Mouse (Mus musculus): Measurements from ENCODE around the gene Il5.
"Not testable (repeated sequence)": the region's sequence is repeated elsewhere in the genome, so short reads cannot be mapped to it uniquely, and the experiment has no call there.

Il5 gene

DNA sequence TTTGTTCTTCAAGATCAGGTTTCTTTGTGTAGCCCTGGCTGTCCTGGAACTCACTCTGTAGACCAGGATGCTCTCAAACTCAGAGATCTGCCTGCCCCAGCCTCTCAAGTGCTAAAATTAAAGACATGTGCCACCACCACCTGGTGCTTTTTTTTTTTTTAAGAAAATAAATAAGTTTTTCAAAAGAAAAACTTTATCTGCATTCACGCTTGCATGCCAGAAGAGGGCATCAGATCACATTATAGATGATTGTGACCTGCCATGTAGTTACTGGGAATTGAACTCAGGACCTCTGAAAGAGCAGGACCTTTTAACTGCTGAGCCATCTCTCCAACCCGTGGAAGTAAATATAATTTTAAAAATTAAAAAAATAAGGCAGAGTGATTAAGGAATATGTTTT, 24.7 kb downstream of the Il5 start:
- DNase-seq (ENCODE audit: low spot score): no peak

DNA sequence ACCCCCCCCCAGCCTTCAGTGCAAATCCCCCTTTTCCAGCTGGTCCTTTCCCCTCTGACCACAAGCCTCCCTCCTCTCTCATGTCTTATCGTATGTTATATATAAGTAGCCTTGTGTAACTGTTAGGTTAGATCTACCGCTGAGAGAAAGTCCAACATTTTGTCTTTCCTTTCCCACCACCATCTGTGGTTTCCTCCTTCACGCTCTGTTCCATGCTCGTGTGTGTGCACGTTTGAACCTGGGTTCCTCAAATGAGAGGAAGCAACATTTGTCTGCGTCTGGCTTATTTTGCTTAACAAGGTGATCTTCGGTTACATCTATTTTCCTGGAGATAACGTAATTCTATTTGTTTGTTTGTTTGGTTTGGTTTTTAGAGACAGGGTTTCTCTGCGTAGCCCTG, 27.4 kb downstream of the Il5 start:
- no peak for DNase-seq (ENCODE audit: low spot score)

DNA sequence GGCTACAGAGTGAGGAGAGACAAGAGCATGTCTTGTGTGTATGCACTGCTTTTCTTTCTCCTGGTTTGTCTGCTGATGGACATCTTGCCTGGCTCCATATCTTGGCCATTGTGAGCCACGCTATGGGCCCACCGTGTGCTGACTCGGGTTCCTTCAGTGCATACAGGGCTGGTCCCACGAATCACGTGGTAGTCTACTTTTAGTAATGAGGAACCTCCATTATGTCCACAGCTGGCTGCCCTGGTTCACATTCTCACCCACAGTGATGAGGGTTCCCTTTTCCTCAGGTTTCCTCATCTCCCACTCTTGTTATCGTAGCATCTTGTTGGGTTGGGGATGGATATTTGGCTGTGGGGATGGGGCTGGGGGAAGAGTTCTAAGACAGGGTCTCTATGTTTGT, 28.0 kb downstream of the Il5 start:
- no peak for DNase-seq (ENCODE audit: low spot score)

DNA sequence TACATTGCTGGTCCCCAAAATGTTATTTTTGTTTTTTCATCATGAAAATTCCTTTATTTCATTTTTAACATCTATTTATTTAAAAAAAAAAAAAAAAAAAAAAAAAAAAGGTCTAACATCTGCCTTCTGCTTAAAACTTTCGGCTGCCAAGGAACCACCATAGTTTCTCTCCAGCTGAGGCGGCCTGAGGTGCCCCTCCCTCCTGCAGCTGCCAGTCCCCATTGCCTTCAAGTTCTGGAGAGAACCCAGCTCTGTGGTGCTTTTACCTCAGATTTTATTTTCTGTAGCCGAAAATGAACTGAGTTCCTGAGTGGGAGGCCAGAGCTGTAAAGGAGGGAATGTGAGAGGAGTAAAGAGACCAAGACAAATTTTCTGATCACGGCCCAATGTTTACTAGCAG, 28.7 kb downstream of the Il5 start:
- no peak for DNase-seq (ENCODE audit: low spot score)

GRCm38 (mm10) chr11:53749716-53750352, 29.2 kb downstream of the Il5 start:
- no peak for DNase-seq (ENCODE audit: low spot score)

DNA sequence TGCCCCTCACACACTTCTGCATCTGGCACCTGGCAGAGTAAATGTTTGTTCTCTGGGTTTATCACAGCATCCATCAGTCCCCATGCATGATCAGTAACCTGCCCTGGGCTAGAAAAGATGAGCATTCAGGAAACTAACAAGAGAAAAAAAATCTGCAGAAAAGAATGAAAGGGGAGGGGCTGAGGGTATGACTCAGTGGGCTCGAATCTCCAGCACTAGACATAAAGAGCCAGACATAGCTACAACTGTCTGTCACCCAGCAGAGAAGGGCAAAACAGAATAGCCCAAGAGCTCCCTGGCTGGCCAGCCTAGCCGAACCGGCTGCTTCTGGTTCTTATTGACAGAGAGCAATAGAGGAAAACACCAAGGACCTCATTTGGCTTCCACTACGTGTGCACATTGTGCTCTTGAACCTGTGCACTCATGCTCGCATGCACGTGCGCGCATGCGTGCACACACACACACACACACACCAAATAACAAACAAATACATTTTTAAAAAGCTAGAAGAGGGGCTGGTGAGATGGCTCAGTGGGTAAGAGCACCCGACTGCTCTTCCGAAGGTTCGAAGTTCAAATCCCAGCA, 34.5 kb downstream of the Il5 start:
- DNase-seq (ENCODE audit: low spot score): no peak

GRCm38 (mm10) chr11:53757612-53758011, 37.0 kb downstream of the Il5 start:
- DNase-seq (ENCODE audit: low spot score): no peak

- DNase-seq (ENCODE audit: low spot score): not testable (repeated sequence)
Observed at GRCm38 (mm10) chr11:53758033-53758432, 37.4 kb downstream of the Il5 start.

GRCm38 (mm10) chr11:53758791-53759351, 38.3 kb downstream of the Il5 start:
- no peak for DNase-seq (ENCODE audit: low spot score)

- no peak for DNase-seq (ENCODE audit: low spot score)
Observed at GRCm38 (mm10) chr11:53759545-53760406, 39.2 kb downstream of the Il5 start.

DNA sequence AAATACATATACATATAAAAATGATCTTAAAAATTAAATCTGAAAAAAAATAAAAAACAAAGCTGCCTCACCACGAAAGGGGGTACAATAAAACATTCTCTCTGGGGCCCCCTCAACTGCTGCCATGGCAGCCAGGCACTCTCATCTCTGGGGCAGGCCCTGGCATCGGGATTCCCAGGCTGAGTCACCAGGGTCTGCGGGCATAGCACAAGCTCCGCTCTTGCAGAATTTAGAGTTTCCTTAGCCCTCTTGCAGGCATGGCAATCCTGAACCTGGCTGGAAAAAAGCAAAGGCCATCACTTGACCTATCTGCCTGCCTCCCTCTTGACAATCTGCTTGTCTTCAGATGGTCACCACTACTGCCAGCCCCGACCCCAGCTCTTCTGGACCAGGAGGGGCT, 40.7 kb downstream of the Il5 start:
- no peak for DNase-seq (ENCODE audit: low spot score)

- no peak for DNase-seq (ENCODE audit: low spot score)
Observed at GRCm38 (mm10) chr11:53761822-53762221, 41.2 kb downstream of the Il5 start.

- DNase-seq (ENCODE audit: low spot score): no peak
Observed at GRCm38 (mm10) chr11:53762426-53762825, 41.8 kb downstream of the Il5 start.

GRCm38 (mm10) chr11:53762827-53763495, 42.4 kb downstream of the Il5 start:
- peak; percentile 57 for DNase-seq (ENCODE audit: low spot score)

DNA sequence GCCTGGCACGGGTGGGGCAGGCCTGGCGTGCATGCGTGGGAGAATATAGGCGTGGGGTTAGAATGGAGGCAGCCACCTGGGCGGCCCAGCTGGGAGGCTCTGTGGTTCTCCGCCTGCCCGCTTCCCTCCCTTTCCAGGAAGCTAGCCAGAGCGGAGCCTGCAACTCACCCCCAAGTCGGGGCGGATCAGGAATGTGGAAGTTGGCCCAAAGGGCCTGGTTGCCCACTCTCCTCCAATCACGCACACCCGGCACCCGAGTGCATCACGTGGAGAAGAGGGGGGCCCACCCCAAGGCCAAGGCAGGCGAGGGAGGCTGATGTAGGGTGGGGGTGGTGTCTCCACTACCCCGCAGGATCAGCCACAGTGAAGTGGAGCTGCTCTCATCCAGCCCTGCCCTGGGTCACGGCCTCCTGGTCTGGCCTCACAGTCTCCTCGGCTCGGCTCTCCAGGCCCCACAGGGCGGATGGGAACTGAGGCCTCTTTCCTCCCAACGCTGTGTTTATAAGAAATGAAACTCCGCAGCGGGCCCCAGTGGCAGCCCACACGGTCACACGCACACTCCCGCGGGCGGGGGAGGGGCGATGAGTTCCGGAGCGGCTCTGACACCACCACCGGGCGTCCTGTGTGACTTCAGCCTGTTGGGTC, 43.0 kb downstream of the Il5 start:
- DNase-seq (ENCODE audit: low spot score): peak; percentile 96

DNA sequence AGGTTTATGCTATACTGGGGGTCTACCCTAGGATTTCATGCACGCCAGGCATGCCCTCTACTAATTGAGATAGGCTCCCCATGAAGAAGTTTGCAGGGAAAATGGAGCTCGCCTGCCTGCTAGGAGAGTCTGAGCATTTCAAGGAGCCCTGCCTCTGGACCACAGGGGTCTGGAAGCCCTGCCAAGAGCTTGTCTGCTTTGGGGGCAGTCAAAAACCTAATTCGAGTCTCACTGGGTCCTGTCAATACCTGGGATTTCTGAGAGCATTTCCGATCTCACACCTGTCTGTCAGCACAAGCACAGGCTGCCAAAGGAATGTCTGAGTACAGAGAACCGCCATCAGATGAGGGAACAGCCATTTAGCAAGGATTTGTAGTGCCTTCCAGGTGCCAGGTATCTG, 44.0 kb downstream of the Il5 start:
- DNase-seq (ENCODE audit: low spot score): no peak

- DNase-seq (ENCODE audit: low spot score): no peak
Observed at GRCm38 (mm10) chr11:53768422-53769184, 48.0 kb downstream of the Il5 start.

GRCm38 (mm10) chr11:53769185-53769576, 48.6 kb downstream of the Il5 start:
- DNase-seq (ENCODE audit: low spot score): no peak

DNA sequence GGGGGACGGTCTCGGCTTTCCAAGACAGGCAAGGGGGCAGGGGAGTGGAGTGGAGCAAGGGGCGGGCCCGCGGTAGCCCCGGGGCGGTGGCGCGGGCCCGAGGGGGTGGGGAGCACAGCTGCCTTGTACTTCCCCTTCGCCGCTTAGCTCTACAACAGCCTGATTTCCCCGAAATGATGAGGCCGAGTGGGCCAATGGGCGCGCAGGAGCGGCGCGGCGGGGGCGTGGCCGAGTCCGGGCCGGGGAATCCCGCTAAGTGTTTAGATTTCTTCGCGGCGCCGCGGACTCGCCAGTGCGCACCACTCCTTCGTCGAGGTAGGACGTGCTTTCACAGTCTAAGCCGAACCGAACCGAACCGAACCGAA, 49.1 kb downstream of the Il5 start, which contains the start of gene Irf1:
Gene Irf1 (plus strand): TSS at position 255 of the 365 bp plus-strand sequence.
- DNase-seq (ENCODE audit: low spot score): peak; percentile 99

DNA sequence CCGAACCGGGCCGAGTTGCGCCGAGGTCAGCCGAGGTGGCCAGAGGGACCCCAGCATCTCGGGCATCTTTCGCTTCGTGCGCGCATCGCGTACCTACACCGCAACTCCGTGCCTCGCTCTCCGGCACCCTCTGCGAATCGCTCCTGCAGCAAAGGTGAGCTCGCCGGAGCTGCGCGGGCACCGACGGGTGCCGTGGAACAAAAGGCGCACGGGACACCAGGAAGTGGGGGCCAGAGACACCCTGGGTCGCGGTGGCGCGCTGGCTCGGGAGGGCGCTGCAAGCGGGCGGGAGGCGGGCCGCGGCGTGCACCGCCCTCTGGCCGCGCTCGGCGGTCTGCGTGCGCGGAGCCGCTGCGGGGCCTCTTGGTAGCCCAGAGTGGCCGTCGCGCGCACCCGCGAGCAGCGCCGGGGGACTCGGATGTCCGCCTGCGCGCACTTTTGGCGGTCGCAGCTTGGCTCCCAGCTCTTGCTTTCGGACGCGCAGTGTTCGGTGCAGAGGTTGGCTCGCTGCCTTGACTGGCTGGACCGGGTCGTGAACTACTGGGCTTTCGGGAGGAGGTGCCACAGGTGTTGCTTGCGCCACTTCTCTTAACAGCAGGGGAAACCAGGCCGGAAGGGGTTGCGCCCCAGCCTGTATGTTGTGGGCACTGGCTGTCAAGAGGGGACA, 49.7 kb downstream of the Il5 start:
- peak; percentile 78 for DNase-seq (ENCODE audit: low spot score)
